Mouse (Mus musculus) mouse embryonic stem cell (cell line): ENCODE measurements around the gene Rad9a.

Source experiments
- in situ Hi-C, 2 experiments: fragments of 300-500 bp; cut with MboI; formaldehyde crosslinking; loops; 1 replicate in 1 of 2; 3 replicates in 1 of 2; pipeline ENCODE4 v1.14.3; 2019 to 2020; ENCODE audit warnings: low sequenced_read_pairs in 2 of 2, low pct_unique_long_range_greater_than_20kb in 1 of 2, mixed read lengths in 1 of 2; ENCODE audit not compliant: unreplicated experiment in 1 of 2

The Rad9a gene

GRCm38 (mm10) chr19:4203148-4203547, 1.7 kb upstream of the Rad9a start:
- in situ Hi-C loops = no loop called here

GRCm38 (mm10) chr19:4202149-4202548, 687 bp upstream of the Rad9a start:
- in situ Hi-C loops = no loop called here

GRCm38 (mm10) chr19:4197180-4197579, 4.3 kb downstream of the Rad9a start:
- in situ Hi-C loops = no loop called here

- in situ Hi-C loops = no loop called here
Observed at GRCm38 (mm10) chr19:4196548-4196947, 4.9 kb downstream of the Rad9a start.

- in situ Hi-C loops = no loop called here
Observed at GRCm38 (mm10) chr19:4196048-4196447, 5.4 kb downstream of the Rad9a start.

GRCm38 (mm10) chr19:4194776-4195650, 6.4 kb downstream of the Rad9a start:
- in situ Hi-C loops = no loop called here

GRCm38 (mm10) chr19:4194021-4194724, 7.3 kb downstream of the Rad9a start:
- in situ Hi-C loops = no loop called here

GRCm38 (mm10) chr19:4193129-4193528, 8.3 kb downstream of the Rad9a start:
- in situ Hi-C loops = no loop called here

- in situ Hi-C loops = no loop called here
Observed at GRCm38 (mm10) chr19:4192251-4192985, 9.0 kb downstream of the Rad9a start.

GRCm38 (mm10) chr19:4191528-4192250, 9.8 kb downstream of the Rad9a start, which contains the start of gene Ppp1ca:
Ppp1ca (plus strand) TSS chr19:4192065.
- in situ Hi-C loops = no loop called here

- in situ Hi-C loops = no loop called here
Observed at GRCm38 (mm10) chr19:4190831-4191334, 10.6 kb downstream of the Rad9a start, which contains the start of gene Tbc1d10c. Tbc1d10c (minus strand) TSS chr19:4191284.

GRCm38 (mm10) chr19:4189051-4189620, 12.3 kb downstream of the Rad9a start:
- in situ Hi-C loops = no loop called here

- in situ Hi-C loops = no loop called here
Observed at GRCm38 (mm10) chr19:4187303-4187702, 14.2 kb downstream of the Rad9a start.

GRCm38 (mm10) chr19:4184976-4185975, 16.2 kb downstream of the Rad9a start:
- in situ Hi-C loops = no loop called here

- in situ Hi-C loops = no loop called here
Observed at GRCm38 (mm10) chr19:4183689-4184088, 17.8 kb downstream of the Rad9a start.

GRCm38 (mm10) chr19:4181892-4182291, 19.6 kb downstream of the Rad9a start:
- in situ Hi-C loops = no loop called here

GRCm38 (mm10) chr19:4180411-4180810, 21.1 kb downstream of the Rad9a start:
- in situ Hi-C loops = no loop called here
